Mouse (Mus musculus): Measurements from ENCODE around the gene Arsb. TPM values are rescaled to one million over a fixed set of nuclear protein-coding genes. Genes with fewer than 3 reads are reported as not detected.

The Arsb gene
- polyA plus RNA-seq, 1 experiment from 2014 or later = 11.0 TPM

DNA sequence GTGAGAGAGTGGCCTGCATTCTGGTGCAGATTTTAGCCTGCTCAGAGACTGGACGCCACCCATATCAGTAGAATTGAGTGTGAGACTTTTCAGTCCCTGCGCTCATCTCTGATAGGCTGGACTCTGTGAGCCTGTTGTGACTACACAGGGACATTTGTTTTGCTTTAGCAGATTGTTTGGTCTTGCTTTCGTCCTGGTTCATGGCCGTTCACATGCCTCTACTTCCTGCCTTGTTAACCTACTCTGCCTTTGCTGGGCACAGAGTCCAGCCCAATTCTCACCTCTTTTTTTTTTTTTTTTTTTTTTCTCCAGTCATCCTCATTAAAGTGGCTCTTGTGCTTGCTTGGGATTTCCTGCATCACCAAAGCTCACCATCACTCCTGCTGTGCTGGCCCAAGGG lies 79.2 kb downstream of the Arsb start:
- Histone ChIP-seq H3K4me1 (replicated peaks) (0 out of 2 replicates have a peak, but pooled peaks cover 3% of the 10 kb centered on the region), H3K27ac (replicated peaks) (no peak overlapping the region), H3K4me3 (no peak overlapping the region), H3K27me3 (no peaks in the 10 kb centered on the region), H3K9me3 (no peaks in the 10 kb centered on the region), H3K9ac (no peak overlapping the region), H3K36me3 (no peaks in the 10 kb centered on the region), H3K4me2 (no peak overlapping the region)
- WGBS = 81% methylated on average over 4 of the region's 4 CpGs
- ATAC-seq (ENCODE audit: low FRiP score, low read depth) = no peak

DNA sequence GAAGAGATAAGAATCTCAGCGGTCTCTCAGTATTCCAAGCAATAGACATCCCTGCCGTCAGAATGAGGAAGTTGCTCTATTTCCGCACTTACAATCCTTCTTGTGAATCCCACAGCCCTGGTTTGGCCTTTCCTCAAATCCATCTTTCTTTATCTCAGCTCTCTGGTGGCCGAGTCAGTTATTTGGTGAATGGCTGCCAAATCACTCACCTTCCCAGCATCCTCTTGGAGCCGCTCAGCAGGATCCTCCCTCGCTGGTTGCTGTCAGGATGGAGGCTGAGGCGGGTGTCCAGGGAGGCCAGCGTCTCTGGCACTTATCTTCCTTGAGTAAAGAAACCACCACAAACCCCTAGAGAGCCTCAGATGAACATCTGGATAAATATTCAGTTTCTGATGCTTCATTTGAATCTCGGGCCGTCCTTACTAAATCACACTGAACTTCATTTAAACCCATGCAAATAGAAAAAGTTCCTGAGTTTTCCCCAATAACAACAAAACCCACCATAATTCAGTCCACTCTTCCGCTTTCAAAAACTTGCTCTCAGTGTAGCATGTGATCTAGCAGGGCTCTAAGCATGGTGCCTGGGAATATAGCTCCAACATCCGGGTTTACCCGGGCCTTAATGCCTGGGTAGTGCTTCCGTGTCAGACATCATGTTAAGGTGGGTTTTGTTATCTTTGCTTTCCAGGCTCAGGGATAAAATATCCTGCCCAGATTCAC lies 81.1 kb downstream of the Arsb start:
- Histone ChIP-seq H3K4me2 (no peak overlapping the region), H3K9me3 (no peaks in the 10 kb centered on the region), H3K27ac (replicated peaks) (no peak overlapping the region), H3K9ac (no peak overlapping the region), H3K4me3 (no peak overlapping the region), H3K4me1 (replicated peaks) (0 out of 2 replicates have a peak, but pooled peaks cover 3% of the 10 kb centered on the region), H3K36me3 (no peaks in the 10 kb centered on the region), H3K27me3 (no peaks in the 10 kb centered on the region)
- ATAC-seq (ENCODE audit: low FRiP score, low read depth) = no peak
- 64% methylated on average over 14 of the region's 14 CpGs for WGBS

- Histone ChIP-seq H3K36me3 (no peaks in the 10 kb centered on the region), H3K4me3 (no peak overlapping the region), H3K4me2 (no peak overlapping the region), H3K4me1 (replicated peaks) (0 out of 2 replicates have a peak, but pooled peaks cover 3% of the 10 kb centered on the region), H3K9me3 (no peaks in the 10 kb centered on the region), H3K9ac (no peak overlapping the region), H3K27ac (replicated peaks) (no peak overlapping the region), H3K27me3 (no peaks in the 10 kb centered on the region)
- ATAC-seq (ENCODE audit: low FRiP score, low read depth) = no peak
- WGBS = 94% methylated on average over 6 of the region's 6 CpGs
Measured at GRCm38 (mm10) chr13:93853767-93854166, 82.3 kb downstream of the Arsb start.

DNA sequence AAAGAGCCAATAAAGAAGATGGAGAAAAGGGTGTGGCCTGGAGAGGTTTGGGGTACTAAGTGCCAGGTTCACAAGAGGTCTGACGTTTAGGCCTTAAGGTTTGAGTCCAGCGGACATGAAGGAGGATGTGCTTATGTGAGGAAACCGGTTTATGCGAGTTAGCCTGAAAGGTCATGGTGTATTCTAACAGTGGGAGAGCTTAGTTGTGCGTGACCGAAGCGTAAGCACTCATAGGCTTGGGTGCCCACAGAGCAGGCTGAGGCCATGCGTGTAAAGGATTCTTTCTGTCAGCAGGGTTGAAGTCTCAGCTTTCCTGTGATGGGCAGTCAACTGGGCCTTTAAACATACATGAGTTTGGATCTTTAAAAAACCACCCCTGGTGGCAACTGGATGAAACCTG lies 82.9 kb downstream of the Arsb start:
- 90% methylated on average over 8 of the region's 8 CpGs for WGBS
- H3K4me2 ChIP-seq = no peak overlapping the region

GRCm38 (mm10) chr13:93854966-93855562 lies 83.6 kb downstream of the Arsb start:
- H3K9me3 ChIP-seq = no peaks in the 10 kb centered on the region
- no peak overlapping the region for H3K27ac ChIP-seq (replicated peaks)
- ATAC-seq (ENCODE audit: low FRiP score, low read depth) = no peak
- no peaks in the 10 kb centered on the region for H3K36me3 ChIP-seq
- WGBS = 74% methylated on average over 3 of the region's 3 CpGs
- H3K4me3 ChIP-seq = no peak overlapping the region
- no peak overlapping the region for H3K9ac ChIP-seq
- H3K4me2 ChIP-seq = no peak overlapping the region
- H3K4me1 ChIP-seq (replicated peaks) = 0 out of 2 replicates have a peak, but pooled peaks cover 3% of the 10 kb centered on the region
- no peaks in the 10 kb centered on the region for H3K27me3 ChIP-seq

More for the DNA sequence above, 82.9 kb downstream of the Arsb start:
- 0 out of 2 replicates have a peak, but pooled peaks cover 3% of the 10 kb centered on the region for H3K4me1 ChIP-seq (replicated peaks)
- no peaks in the 10 kb centered on the region for H3K9me3 ChIP-seq
- no peak overlapping the region for H3K9ac ChIP-seq
- no peak overlapping the region for H3K4me3 ChIP-seq
- no peaks in the 10 kb centered on the region for H3K36me3 ChIP-seq
- no peak for ATAC-seq (ENCODE audit: low FRiP score, low read depth)
- H3K27me3 ChIP-seq = no peaks in the 10 kb centered on the region
- no peak overlapping the region for H3K27ac ChIP-seq (replicated peaks)

DNA sequence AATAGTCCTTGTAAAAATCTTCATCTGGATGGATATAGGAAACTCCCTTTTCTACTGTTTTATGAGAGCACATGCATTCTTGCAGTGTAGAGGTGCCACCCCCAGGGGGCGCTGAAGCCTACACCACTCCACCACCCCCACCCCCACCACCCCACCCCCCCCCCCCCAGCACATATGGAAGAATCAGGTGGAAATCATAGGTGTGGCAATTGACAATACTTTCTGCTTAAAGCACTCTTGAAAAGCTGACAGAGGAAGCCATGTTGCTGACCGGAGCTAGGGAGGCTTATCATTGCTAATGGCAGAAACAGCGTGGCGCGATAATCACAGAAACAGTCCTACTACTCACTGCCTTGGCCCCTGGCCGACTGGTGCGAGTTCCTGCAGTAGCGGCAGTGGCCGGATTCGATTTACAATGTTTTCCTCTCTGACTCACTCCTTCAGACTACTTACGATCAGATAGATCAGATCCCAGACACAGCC lies 84.3 kb downstream of the Arsb start:
- Histone ChIP-seq H3K36me3 (no peaks in the 10 kb centered on the region), H3K4me3 (no peak overlapping the region), H3K4me1 (replicated peaks) (0 out of 2 replicates have a peak, but pooled peaks cover 3% of the 10 kb centered on the region), H3K4me2 (no peak overlapping the region), H3K27ac (replicated peaks) (no peak overlapping the region), H3K9me3 (no peaks in the 10 kb centered on the region), H3K9ac (no peak overlapping the region), H3K27me3 (no peaks in the 10 kb centered on the region)
- WGBS = 49% methylated on average over 11 of the region's 11 CpGs
- no peak for ATAC-seq (ENCODE audit: low FRiP score, low read depth)

DNA sequence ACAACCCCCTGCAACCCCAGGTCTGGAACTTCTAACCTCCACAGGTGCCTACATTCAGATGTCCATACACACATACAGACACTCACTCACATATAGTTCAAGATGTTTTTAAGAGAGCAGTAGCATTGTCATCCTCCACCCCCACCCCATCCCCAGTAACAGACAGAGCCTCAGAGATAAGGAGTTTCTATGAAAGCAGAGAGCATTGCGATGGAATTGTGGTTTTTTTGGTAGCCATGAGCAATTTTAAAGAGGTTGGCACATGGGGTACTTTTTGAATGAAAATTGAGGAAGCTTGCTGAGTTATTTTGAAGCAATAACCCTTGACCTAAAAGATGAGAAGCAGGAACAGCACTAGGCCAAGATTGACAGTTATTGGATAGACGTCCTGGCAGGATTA lies 89.8 kb downstream of the Arsb start:
- 88% methylated on average over 2 of the region's 2 CpGs for WGBS
- ATAC-seq (ENCODE audit: low FRiP score, low read depth) = no peak
- Histone ChIP-seq H3K9ac (no peak overlapping the region), H3K4me1 (replicated peaks) (no peaks in the 10 kb centered on the region), H3K27me3 (no peaks in the 10 kb centered on the region), H3K9me3 (no peaks in the 10 kb centered on the region), H3K4me3 (no peak overlapping the region), H3K4me2 (no peak overlapping the region), H3K27ac (replicated peaks) (no peak overlapping the region), H3K36me3 (no peaks in the 10 kb centered on the region)

DNA sequence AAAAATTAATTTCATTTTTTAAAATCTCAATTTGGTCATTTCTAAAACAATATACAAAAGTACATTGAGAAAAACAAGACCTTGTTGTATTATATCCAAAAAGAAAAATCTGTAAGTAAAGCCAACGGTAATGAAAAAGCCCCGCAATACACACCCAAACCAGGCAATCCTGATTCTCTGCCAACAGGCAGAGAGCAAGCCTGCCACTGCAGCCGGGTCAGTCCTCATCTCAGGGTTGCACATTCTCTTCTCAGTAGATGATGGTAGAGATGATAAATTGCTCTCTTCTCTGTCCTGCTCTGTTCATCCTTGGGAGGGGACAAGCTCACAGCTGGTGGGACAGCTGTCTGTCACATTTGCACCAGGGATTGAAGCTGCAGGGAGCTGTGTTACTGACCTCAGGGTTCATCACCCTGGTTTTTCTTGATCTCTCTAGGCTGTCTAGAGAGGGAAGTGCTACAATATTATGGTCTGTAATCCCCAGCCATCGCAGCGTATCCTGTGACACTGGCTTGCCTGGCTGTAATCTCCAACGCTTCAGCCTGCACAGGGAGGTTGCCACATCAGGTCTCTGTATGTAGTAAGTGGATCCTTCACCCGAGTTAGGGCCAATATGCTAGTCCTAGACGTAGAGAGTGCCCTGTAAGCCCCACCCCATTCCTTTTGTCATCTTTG lies 92.8 kb downstream of the Arsb start:
- no peak overlapping the region for H3K4me3 ChIP-seq
- H3K36me3 ChIP-seq = no peaks in the 10 kb centered on the region
- H3K4me1 ChIP-seq (replicated peaks) = no peaks in the 10 kb centered on the region
- no peak overlapping the region for H3K4me2 ChIP-seq
- H3K9me3 ChIP-seq = no peaks in the 10 kb centered on the region
- H3K27ac ChIP-seq (replicated peaks) = no peak overlapping the region
- no peak overlapping the region for H3K9ac ChIP-seq
- H3K27me3 ChIP-seq = no peaks in the 10 kb centered on the region
- WGBS = 66% methylated on average over 8 of the region's 8 CpGs
- ATAC-seq (ENCODE audit: low FRiP score, low read depth) = no peak

- Histone ChIP-seq H3K36me3 (no peaks in the 10 kb centered on the region), H3K9ac (no peak overlapping the region), H3K4me1 (replicated peaks) (no peaks in the 10 kb centered on the region), H3K27ac (replicated peaks) (no peak overlapping the region), H3K27me3 (no peaks in the 10 kb centered on the region), H3K9me3 (no peaks in the 10 kb centered on the region), H3K4me3 (no peak overlapping the region), H3K4me2 (no peak overlapping the region)
- no peak for ATAC-seq (ENCODE audit: low FRiP score, low read depth)
- WGBS = 80% methylated on average over 5 of the region's 5 CpGs
Measured at GRCm38 (mm10) chr13:93866638-93867037, 95.2 kb downstream of the Arsb start.

GRCm38 (mm10) chr13:93871681-93872080 lies 100.3 kb downstream of the Arsb start:
- H3K9ac ChIP-seq = no peak overlapping the region
- 85% methylated on average over 10 of the region's 10 CpGs for WGBS
- no peaks in the 10 kb centered on the region for H3K4me1 ChIP-seq (replicated peaks)
- H3K4me3 ChIP-seq = no peak overlapping the region
- no peaks in the 10 kb centered on the region for H3K27me3 ChIP-seq
- no peaks in the 10 kb centered on the region for H3K36me3 ChIP-seq
- H3K9me3 ChIP-seq = no peaks in the 10 kb centered on the region
- no peak overlapping the region for H3K27ac ChIP-seq (replicated peaks)
- no peak overlapping the region for H3K4me2 ChIP-seq
- no peak for ATAC-seq (ENCODE audit: low FRiP score, low read depth)

GRCm38 (mm10) chr13:93872591-93872990 lies 101.2 kb downstream of the Arsb start:
- no peaks in the 10 kb centered on the region for H3K4me1 ChIP-seq (replicated peaks)
- no peaks in the 10 kb centered on the region for H3K36me3 ChIP-seq
- no peak overlapping the region for H3K4me3 ChIP-seq
- 79% methylated on average over 6 of the region's 6 CpGs for WGBS
- ATAC-seq (ENCODE audit: low FRiP score, low read depth) = no peak
- H3K4me2 ChIP-seq = no peak overlapping the region
- no peaks in the 10 kb centered on the region for H3K9me3 ChIP-seq
- H3K27ac ChIP-seq (replicated peaks) = no peak overlapping the region
- no peaks in the 10 kb centered on the region for H3K27me3 ChIP-seq
- H3K9ac ChIP-seq = no peak overlapping the region

- Histone ChIP-seq H3K9me3 (no peaks in the 10 kb centered on the region), H3K4me1 (replicated peaks) (no peaks in the 10 kb centered on the region), H3K4me3 (no peak overlapping the region), H3K27ac (replicated peaks) (no peak overlapping the region), H3K27me3 (no peaks in the 10 kb centered on the region), H3K9ac (no peak overlapping the region), H3K36me3 (no peaks in the 10 kb centered on the region), H3K4me2 (no peak overlapping the region)
- no peak for ATAC-seq (ENCODE audit: low FRiP score, low read depth)
- WGBS = 86% methylated on average over 2 of the region's 2 CpGs
Measured at GRCm38 (mm10) chr13:93877924-93878323, 106.5 kb downstream of the Arsb start.

Data from hindbrain, embryonic 15.5 days (tissue).